Mouse (Mus musculus) testis, adult 2 months (tissue): ENCODE data around the gene Hnrnpc.

Experiments used
- CTCF ChIP-seq: fragments of 200-500 bp; IDR thresholded peaks from 2 replicates; pipeline ENCODE4 v1.5.1; 2012; ENCODE audit warnings: low read depth, mild to moderate bottlenecking, inconsistent platforms, low read length, moderate library complexity; ENCODE audit not compliant: control insufficient read depth, insufficient read depth, insufficient replicate concordance
- POLR2A ChIP-seq: fragments of 200-500 bp; IDR thresholded peaks from 2 replicates; pipeline ENCODE4 v1.6.1; 2012; ENCODE audit warnings: low read depth, mild to moderate bottlenecking, inconsistent platforms, low read length, moderate library complexity; ENCODE audit not compliant: control insufficient read depth

DNA sequence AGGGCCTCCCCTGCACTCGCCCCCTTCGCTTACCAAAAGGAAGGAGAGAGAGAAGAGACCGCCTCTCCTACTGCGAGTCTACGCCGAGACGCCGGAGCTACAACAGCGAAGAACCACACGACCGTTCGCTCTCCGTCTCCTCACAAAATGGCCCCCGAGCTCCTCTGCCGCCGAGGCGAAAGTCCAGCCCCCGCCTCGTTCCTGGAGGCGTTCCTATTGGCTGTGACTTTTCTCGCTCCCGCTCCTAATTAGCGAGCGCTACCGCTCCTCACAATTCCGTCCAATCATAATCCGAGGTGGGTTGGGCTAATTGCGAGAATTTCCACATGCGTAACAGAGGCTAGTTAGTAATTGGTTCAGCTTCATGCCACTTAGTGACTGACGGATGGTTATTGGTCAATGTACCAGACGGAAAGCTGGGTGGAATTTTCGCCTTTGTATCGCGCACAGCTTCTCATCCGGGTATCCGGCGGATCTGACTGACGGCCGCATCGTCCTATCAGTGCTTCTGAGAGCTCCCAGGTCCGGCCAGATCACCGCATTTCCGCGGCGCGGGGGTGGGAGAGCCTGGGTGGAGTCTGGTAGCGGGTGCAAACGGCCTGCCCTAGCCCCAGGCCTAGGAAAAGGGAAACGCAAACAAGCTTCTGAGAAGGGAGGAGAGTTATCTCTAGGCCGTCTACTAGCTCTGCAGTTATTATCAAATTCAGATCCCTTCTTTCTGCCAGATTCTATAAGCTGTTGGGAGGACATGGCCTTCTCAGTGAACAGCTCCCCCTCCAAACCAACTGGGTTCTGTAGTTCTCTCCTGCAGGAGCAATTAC, at the start of gene Hnrnpc:
- TF ChIP-seq CTCF (no peak), POLR2A (peak; percentile 98)
